Mouse (Mus musculus): ENCODE data around the gene Mfge8.

Mfge8 gene

GRCm38 (mm10) chr7:79130385-79130784, 18.5 kb downstream of the Mfge8 start:
- DNase-seq (ENCODE audit: low spot score) = no peak

- no peak for DNase-seq (ENCODE audit: low spot score)
These were observed 19.0 kb downstream of the Mfge8 start for GRCm38 (mm10) chr7:79129883-79130282.

- no peak for DNase-seq (ENCODE audit: low spot score)
These were observed 25.4 kb downstream of the Mfge8 start for GRCm38 (mm10) chr7:79123465-79123864.

- DNase-seq (ENCODE audit: low spot score) = no peak
These were observed 35.0 kb downstream of the Mfge8 start for GRCm38 (mm10) chr7:79113848-79114247.

- DNase-seq (ENCODE audit: low spot score) = no peak
These were observed 52.4 kb downstream of the Mfge8 start for GRCm38 (mm10) chr7:79096492-79096891.

GRCm38 (mm10) chr7:79089111-79089510, 59.7 kb downstream of the Mfge8 start:
- DNase-seq (ENCODE audit: low spot score) = no peak

All from left cerebral cortex, adult 11 months (tissue).